Comparison of ENCODE assay signal across 8 mouse cellular contexts in genomic region chr2:178629756-178630155, GRCm38 (mm10).
A peak's percentile ranks its signal among the peaks of the same experiment; 100 is the strongest.
DNase-seq lines count a peak whose midpoint lies in the region; ATAC-seq lines count a peak whose summit lies in the region.

No protein-coding gene starts in this region.

- H3K4me3 ChIP-seq in embryonic facial prominence, embryonic 11.5 days (ENCODE audit: low read depth, low read length) = no peak overlapping the region

- peak; percentile 14 for DNase-seq in cerebellum, adult 11 months
- DNase-seq in cerebellum, adult 9-11 months = no peak
- peak; percentile 41 to 86 for DNase-seq in adrenal gland, adult (ENCODE audit: inconsistent age in 2 of 2, low spot score in 1 of 2)
- peak; percentile 75 for DNase-seq in embryonic facial prominence, embryonic 11.5 days (ENCODE audit: low spot score)
- DNase-seq in layer of hippocampus, postnatal 14 days (ENCODE audit: low spot score in 2 of 2) = peak; percentile 67 to 71
- peak; percentile 31 for DNase-seq in right cerebral cortex, postnatal 25 days

- 0 out of 2 replicates have a peak, but pooled peaks have one; percentile 1 for ATAC-seq in embryonic facial prominence, embryonic 11.5 days (replicated peaks; ENCODE audit: insufficient number of reproducible peaks, low FRiP score, low TSS enrichment, low read depth)
- peak; percentile 54 to 68; a peak in 2 of 4 replicates for ATAC-seq in hematopoietic stem cell, adult 5-6 weeks (replicated peaks in 1 of 2; ENCODE audit: insufficient read depth in 1 of 2, low FRiP score in 2 of 2, low TSS enrichment in 1 of 2, low read depth in 1 of 2, poor library complexity in 2 of 2, severe bottlenecking in 2 of 2)
- peak; percentile 90 for ATAC-seq in megakaryocyte progenitor cell, adult 5-6 weeks (replicated peaks; ENCODE audit: poor library complexity)

- H3K27me3 ChIP-seq in embryonic facial prominence, embryonic 11.5 days (ENCODE audit: control insufficient read depth, insufficient read depth, low read length) = no peaks in the 10 kb centered on the region

- no peaks in the 10 kb centered on the region for H3K36me3 ChIP-seq in embryonic facial prominence, embryonic 11.5 days (replicated peaks; ENCODE audit: control insufficient read depth, insufficient read depth, low read depth, low read length)

- H3K27ac ChIP-seq in embryonic facial prominence, embryonic 11.5 days (replicated peaks; ENCODE audit: low read depth, low read length) = no peak overlapping the region

- H3K9ac ChIP-seq in embryonic facial prominence, embryonic 11.5 days (replicated peaks; ENCODE audit: low read length) = no peak overlapping the region

- WGBS in embryonic facial prominence, embryonic 11.5 days = 24% methylated on average over 7 of the region's 7 CpGs

- peaks cover 10% of the 10 kb centered on the region; the same call in 1 of the 2 replicates for H3K4me1 ChIP-seq in embryonic facial prominence, embryonic 11.5 days (ENCODE audit: control insufficient read depth, insufficient read depth, low read length)

- H3K9me3 ChIP-seq in embryonic facial prominence, embryonic 11.5 days (replicated peaks; ENCODE audit: control insufficient read depth, low read length) = no peaks in the 10 kb centered on the region

- no peak overlapping the region for H3K4me2 ChIP-seq in embryonic facial prominence, embryonic 11.5 days (ENCODE audit: low read depth, low read length)

Comparison
In these comparisons a context has a peak if more than half of its experiments do, and no peak if none do; other contexts are left out.
1. ATAC-seq: peak in every context shown above with its lines; median percentile 90 in megakaryocyte progenitor cell, adult 5-6 weeks; 61 in hematopoietic stem cell, adult 5-6 weeks; 1 in embryonic facial prominence, embryonic 11.5 days.